Mouse (Mus musculus) liver, adult 2 months (tissue): ENCODE measurements at regions not wholly inside any gene's neighbourhood (a gene's known extent, or its start where the extent isn't known, plus 50 kb on each side); places are given as distances from the start of the nearest gene placed in this dataset.

Source experiments
- DNase-seq: peaks from one replicate; pipeline ENCODE4 v3.0.0-alpha.2; 2011; ENCODE audit warnings: low read depth, low spot score; ENCODE audit errors: extremely low read depth
- H3K27ac ChIP-seq: fragments of 200-500 bp; replicated peaks from 2 replicates; pipeline ENCODE4 v1.5.1; 2012; ENCODE audit warnings: low read depth, mild to moderate bottlenecking, control low read depth, inconsistent platforms, low read length; ENCODE audit not compliant: insufficient read depth
- H3K27me3 ChIP-seq: fragments of 200-500 bp; 2 replicates; pipeline ENCODE4 v1.6.1; 2012; ENCODE audit warnings: mild to moderate bottlenecking, moderate library complexity, low read length, inconsistent platforms; ENCODE audit not compliant: control insufficient read depth, insufficient read depth
- H3K36me3 ChIP-seq: fragments of 200-500 bp; 2 replicates; pipeline ENCODE4 v1.6.1; 2012; ENCODE audit warnings: low read length, inconsistent platforms; ENCODE audit not compliant: control insufficient read depth, insufficient read depth
- H3K4me1 ChIP-seq: fragments of 200-500 bp; 2 replicates; pipeline ENCODE4 v1.6.1; 2011; ENCODE audit warnings: low read length; ENCODE audit not compliant: control insufficient read depth, insufficient read depth
- H3K4me3 ChIP-seq: fragments of 200-500 bp; 2 replicates; pipeline ENCODE4 v1.5.1; 2011; ENCODE audit warnings: low read depth, mild to moderate bottlenecking, control low read depth, low read length, moderate library complexity; ENCODE audit not compliant: insufficient read depth
- H3K79me2 ChIP-seq: fragments of 200-500 bp; 2 replicates; pipeline ENCODE4 v1.6.1; 2012; ENCODE audit warnings: inconsistent platforms, mild to moderate bottlenecking, low read length, moderate library complexity; ENCODE audit not compliant: control insufficient read depth, insufficient read depth
- H3K9ac ChIP-seq: fragments of 200-500 bp; 2 replicates; pipeline ENCODE4 v1.6.1; 2012; ENCODE audit warnings: low read depth, mild to moderate bottlenecking, control low read depth, inconsistent platforms, low read length
- CTCF ChIP-seq: fragments of 200-500 bp; IDR thresholded peaks from 2 replicates; pipeline ENCODE4 v1.5.1; 2011; ENCODE audit warnings: low read depth, low read length, control low read depth
- POLR2A ChIP-seq: fragments of 200-500 bp; IDR thresholded peaks from 2 replicates; pipeline ENCODE4 v1.6.1; 2011; ENCODE audit warnings: low read length, control low read depth; ENCODE audit not compliant: insufficient read depth; ENCODE audit errors: extremely low read depth
- WGBS: fragments of 180-500 bp; shearing (Covaris S2); methylation state at CpG from one replicate; pipeline ENCODE4 v1.1.7; 2018; 5-methylcytosine and 5-hydroxymethylcytosine counted together

DNA sequence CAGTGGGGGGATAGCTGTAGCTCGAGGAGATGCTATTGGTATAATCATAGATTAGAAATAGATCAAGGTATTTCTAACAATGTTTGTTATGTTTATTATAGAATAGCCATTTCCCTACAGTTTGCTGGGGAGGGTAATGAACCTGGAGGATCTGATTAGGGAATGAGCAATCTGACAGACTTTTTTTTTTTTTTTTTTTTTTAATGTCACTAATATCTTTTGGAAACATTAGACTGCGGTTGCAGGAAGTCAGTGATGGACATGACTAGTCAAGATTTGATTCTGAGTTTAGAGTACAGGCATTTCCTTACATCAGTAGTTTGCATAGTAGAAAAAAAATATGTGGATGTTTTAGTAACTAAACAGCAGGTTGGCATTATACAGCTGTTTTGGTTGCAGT lies 111.7 kb upstream of the Map3k1 start:
- no peak overlapping the region for H3K27ac ChIP-seq
- no peaks in the 10 kb centered on the region for H3K79me2 ChIP-seq
- no peak overlapping the region for H3K9ac ChIP-seq
- H3K36me3 ChIP-seq, result no peaks in the 10 kb centered on the region
- H3K27me3 ChIP-seq, result no peaks in the 10 kb centered on the region
- no peak overlapping the region for H3K4me3 ChIP-seq
- DNase-seq, result no peak
- H3K4me1 ChIP-seq, result no peaks in the 10 kb centered on the region
- TF ChIP-seq CTCF (no peak), POLR2A (no peak)
- WGBS, result 92% methylated on average over 2 of the region's 2 CpGs

DNA sequence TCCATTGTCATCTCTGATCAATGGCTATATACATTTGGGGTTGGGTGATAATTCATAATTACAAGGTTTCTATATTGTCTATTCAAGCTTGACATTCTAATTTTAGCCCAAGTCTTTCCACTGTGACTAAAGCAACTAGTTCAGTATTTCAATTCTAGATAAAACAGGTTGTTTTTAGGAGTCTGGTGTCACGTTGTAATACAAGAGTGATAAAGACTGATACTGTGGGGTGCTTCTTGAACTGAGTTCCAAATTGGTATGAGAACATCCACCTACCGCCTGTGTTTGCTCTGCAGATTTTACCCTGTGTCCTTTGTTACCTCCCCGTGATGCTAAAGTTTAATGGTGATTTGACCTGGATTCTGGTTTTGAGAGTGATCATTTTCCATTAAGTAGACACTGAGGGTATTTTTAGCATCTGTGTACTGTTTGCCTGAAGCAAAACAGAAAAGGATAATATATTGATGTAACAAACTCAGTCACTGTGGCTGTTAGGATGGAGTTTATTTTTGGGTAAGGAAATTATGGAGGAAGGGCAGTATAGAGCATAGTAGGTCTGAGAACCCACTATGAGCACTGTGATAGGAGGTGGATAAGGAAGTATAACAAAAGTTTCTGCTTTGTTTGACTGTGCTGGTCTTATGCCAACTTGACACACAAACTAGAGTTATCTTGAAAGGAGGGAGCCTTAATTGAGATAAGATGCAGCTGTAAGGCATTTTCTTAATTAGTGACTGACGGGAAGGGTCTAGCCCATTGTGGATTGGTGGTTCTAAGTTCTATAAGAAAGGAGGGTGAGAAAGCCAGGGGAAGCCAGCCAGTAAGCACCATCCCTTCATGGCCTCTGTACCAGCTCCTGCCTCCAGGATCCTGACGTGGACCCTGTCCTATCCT lies 112.6 kb upstream of the Map3k1 start:
- no peak overlapping the region for H3K9ac ChIP-seq
- no peak overlapping the region for H3K27ac ChIP-seq
- no peaks in the 10 kb centered on the region for H3K4me1 ChIP-seq
- H3K27me3 ChIP-seq, result no peaks in the 10 kb centered on the region
- WGBS, result 92% methylated on average over 5 of the region's 5 CpGs
- DNase-seq, result no peak
- H3K4me3 ChIP-seq, result no peak overlapping the region
- no peaks in the 10 kb centered on the region for H3K79me2 ChIP-seq
- no peak for TF ChIP-seq CTCF
- H3K36me3 ChIP-seq, result no peaks in the 10 kb centered on the region

DNA sequence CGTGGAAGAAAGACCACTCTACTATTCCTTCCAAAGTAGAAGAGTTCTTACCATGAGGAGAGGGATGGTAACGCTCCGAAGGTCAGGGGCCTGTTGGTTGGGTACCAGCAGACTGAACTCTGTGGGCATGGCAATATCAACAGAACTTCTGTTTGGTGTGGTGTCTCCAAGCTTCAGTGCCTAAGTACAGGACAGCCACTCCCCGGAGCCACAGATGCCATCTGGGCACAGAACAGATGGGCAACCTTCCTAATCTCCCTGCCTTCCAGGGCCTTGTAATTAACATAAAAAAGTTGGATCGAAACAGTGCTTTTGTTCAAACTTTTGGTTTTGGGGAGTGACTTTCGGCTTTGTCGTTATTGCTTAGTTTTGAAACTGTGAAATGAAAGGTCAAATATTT lies 116.6 kb upstream of the Map3k1 start:
- no peaks in the 10 kb centered on the region for H3K4me1 ChIP-seq
- no peaks in the 10 kb centered on the region for H3K36me3 ChIP-seq
- no peak for DNase-seq
- no peaks in the 10 kb centered on the region for H3K27me3 ChIP-seq
- TF ChIP-seq CTCF, result no peak
- TF ChIP-seq POLR2A, result no peak
- H3K79me2 ChIP-seq, result no peaks in the 10 kb centered on the region
- H3K27ac ChIP-seq, result no peak overlapping the region
- whole genome bisulfite sequencing, result 94% methylated on average over 7 of the region's 7 CpGs
- no peak overlapping the region for H3K9ac ChIP-seq
- H3K4me3 ChIP-seq, result no peak overlapping the region

DNA sequence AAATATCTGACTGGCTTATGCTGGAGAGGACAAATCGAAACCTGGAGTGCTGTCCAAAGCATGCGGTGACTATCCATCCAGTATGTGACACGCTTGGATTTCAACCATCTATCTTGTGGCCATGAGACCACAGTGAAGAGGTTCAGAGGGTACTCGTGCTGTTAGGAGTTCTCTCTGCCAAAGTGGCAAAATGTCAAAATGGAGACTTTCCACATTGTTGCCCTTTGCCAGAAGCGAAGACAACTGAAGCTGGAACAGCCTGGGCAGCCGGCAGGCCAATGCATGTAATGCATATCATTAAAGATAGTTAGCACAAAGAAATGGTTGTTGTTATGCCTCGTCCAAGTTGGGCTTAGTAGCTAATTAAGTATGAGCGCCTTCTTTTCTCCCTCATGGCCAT lies 118.0 kb upstream of the Map3k1 start:
- 89% methylated on average over 8 of the region's 8 CpGs for WGBS
- Histone ChIP-seq H3K79me2 (no peaks in the 10 kb centered on the region), H3K4me1 (no peaks in the 10 kb centered on the region), H3K27me3 (no peaks in the 10 kb centered on the region), H3K36me3 (no peaks in the 10 kb centered on the region), H3K4me3 (no peak overlapping the region), H3K9ac (no peak overlapping the region), H3K27ac (no peak overlapping the region)
- no peak for TF ChIP-seq POLR2A
- TF ChIP-seq CTCF, result no peak
- DNase-seq, result no peak

DNA sequence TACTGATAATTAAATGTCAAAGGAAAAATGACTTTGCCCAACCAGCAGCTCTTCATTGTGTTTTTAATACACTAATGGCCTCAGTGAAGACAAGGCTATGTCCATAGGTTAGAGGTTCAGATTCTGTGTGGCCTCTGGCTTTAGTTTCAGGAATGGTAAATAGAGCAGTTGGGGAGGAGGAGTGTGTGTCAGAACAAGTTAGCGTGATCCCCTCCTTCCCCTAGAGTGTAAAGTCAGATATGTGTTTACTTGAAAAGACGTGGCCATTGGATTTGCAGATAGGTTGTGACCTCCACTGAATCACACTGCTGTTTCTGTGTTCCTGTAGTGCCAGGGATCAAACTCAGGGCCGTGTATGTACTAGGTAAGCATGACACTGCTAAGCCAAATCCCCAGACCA lies 118.7 kb upstream of the Map3k1 start:
- Histone ChIP-seq H3K27me3 (no peaks in the 10 kb centered on the region), H3K79me2 (no peaks in the 10 kb centered on the region), H3K27ac (no peak overlapping the region), H3K36me3 (no peaks in the 10 kb centered on the region), H3K4me3 (no peak overlapping the region), H3K4me1 (no peaks in the 10 kb centered on the region), H3K9ac (no peak overlapping the region)
- no peak for TF ChIP-seq CTCF
- no peak for TF ChIP-seq POLR2A
- 64% methylated on average over 3 of the region's 3 CpGs for WGBS
- no peak for DNase-seq
